Mouse (Mus musculus): ENCODE results near the gene Cdc6. TPM values are rescaled to one million over a fixed set of nuclear protein-coding genes. Genes with fewer than 3 reads are reported as not detected.

Cdc6 gene
- polyA plus RNA-seq, 1 experiment from 2014 or later: 5.6 TPM

DNA sequence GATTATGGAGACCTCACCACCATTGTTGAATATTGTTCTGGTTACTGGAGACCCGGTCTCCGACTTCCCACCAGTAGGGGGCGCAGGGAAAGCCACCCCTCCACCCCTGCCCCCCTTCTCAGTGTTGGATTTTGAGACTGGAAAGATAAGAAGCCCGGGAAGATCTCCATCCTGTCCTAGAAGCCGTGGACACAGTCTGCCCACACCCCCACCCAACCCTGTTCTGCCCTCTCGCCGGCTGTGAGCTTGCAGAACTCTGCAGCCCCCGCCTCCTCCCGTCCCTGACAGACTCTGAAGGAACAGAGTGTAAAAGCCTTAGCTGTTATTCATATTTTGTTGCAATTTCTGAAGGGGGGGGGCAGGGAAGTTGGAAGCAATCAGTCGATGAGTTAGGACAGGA lies 46.8 kb downstream of the Cdc6 start:
- H3K4me3 ChIP-seq (replicated peaks; ENCODE audit: low read depth, low read length): no peak overlapping the region
- peak overlapping the region; percentile 50; the same call in 1 of the 2 replicates for H3K27ac ChIP-seq (replicated peaks; ENCODE audit: low read depth, low read length)
- 5% methylated on average over 10 of the region's 10 CpGs for WGBS
- H3K9me3 ChIP-seq (ENCODE audit: control insufficient read depth, low read length): no peaks in the 10 kb centered on the region
- H3K4me1 ChIP-seq (ENCODE audit: control insufficient read depth, insufficient read depth, low read length): peaks cover 32% of the 10 kb centered on the region
- no peaks in the 10 kb centered on the region for H3K36me3 ChIP-seq (ENCODE audit: control insufficient read depth, insufficient read depth, low read length)
- ATAC-seq (ENCODE audit: low FRiP score, low TSS enrichment) (peak; percentile 34; the same call in 1 of the 2 replicates), DNase-seq (peak; percentile 84)
- no peak overlapping the region for H3K4me2 ChIP-seq (ENCODE audit: low read length)
- no peaks in the 10 kb centered on the region for H3K27me3 ChIP-seq (ENCODE audit: control insufficient read depth, insufficient read depth, low read length)
- no peak overlapping the region for H3K9ac ChIP-seq (replicated peaks; ENCODE audit: low read length)

DNA sequence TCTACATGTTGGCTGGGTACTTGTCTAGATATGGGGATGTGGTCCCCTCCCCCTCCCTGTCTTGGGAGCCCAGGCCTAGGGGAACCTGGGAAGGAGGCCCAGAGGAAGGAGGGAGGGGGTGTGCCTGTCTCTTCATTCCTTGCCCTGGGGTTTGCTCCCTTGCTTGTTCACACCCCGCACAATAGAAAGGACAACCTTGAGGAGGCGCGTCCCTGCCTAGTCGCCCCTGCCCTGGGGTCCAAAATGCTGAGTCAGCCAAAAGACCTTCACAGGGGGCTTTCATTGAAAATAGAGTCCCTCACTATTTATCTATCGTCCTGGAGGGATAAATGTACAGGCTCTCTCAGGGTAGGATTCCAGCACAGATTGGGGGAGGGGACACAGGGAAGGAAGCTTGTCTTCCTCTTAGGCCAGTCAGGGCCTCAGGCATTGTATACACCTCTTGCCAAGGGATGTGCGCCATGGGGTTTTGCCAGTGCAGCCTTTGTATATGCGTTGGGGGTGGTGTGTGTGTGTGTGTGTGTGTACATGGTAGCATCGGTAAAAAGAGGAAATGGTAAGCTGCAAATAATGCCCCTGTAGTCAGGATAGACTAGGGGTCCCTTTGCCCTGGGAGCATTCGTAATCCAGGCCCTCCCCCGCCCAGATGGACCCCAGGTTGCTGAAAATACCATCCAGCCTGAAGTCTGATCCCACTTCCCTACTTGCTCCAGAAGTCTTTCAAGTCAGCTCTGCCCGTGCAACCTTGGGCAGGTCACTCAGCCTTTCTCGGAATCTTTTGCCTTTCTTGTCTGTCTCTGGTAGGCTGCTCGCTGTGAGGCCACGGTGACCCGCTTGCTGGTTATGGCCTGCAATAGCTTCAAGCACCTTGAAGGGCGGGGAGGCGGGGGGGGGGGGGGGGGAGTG lies 47.5 kb downstream of the Cdc6 start:
- Histone ChIP-seq H3K4me3 (replicated peaks; ENCODE audit: low read depth, low read length) (no peak overlapping the region), H3K27ac (replicated peaks; ENCODE audit: low read depth, low read length) (peak overlapping the region; percentile 53), H3K9me3 (ENCODE audit: control insufficient read depth, low read length) (no peaks in the 10 kb centered on the region), H3K4me1 (ENCODE audit: control insufficient read depth, insufficient read depth, low read length) (peaks cover 38% of the 10 kb centered on the region), H3K36me3 (ENCODE audit: control insufficient read depth, insufficient read depth, low read length) (no peaks in the 10 kb centered on the region), H3K4me2 (ENCODE audit: low read length) (no peak overlapping the region), H3K27me3 (ENCODE audit: control insufficient read depth, insufficient read depth, low read length) (no peaks in the 10 kb centered on the region), H3K9ac (replicated peaks; ENCODE audit: low read length) (no peak overlapping the region; the same call in 1 of the 2 replicates)
- peak; percentile 56 for DNase-seq
- 18% methylated on average over 17 of the region's 17 CpGs for WGBS
- ATAC-seq (ENCODE audit: low FRiP score, low TSS enrichment): no peak; the same call in 1 of the 2 replicates

DNA sequence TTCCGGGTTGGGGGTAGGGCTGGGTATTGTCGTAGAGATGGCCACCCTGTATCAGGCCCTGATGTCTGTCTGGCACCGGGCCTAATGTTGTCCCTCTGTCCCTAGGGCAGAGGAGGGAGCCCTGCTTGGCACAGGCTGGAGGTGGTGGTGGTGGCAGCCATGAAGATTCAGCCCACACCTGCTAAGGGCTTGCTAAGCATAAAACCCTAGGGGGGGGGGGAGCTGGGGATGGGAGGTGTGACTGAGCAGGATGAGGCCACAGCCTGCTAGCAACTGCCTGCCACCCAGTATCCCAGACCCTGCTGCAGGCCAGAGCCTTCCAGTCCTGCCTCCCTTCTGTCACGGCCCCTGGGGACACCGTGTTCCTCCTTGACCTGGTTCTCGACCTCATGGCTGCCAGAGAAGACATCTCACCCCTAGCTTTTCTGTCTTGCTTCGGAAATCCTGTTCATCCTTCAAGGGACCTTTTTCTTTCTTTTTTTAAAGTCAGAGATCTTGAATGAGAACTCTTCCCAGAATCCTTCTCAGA lies 48.2 kb downstream of the Cdc6 start:
- 38% methylated on average over 7 of the region's 7 CpGs for WGBS
- no peak for DNase-seq
- peak overlapping the region; percentile 53; the same call in 1 of the 2 replicates for H3K27ac ChIP-seq (replicated peaks; ENCODE audit: low read depth, low read length)
- H3K9ac ChIP-seq (replicated peaks; ENCODE audit: low read length): no peak overlapping the region
- no peaks in the 10 kb centered on the region for H3K36me3 ChIP-seq (ENCODE audit: control insufficient read depth, insufficient read depth, low read length)
- H3K9me3 ChIP-seq (ENCODE audit: control insufficient read depth, low read length): no peaks in the 10 kb centered on the region
- peaks cover under 1% of the 10 kb centered on the region; the same call in 1 of the 2 replicates for H3K27me3 ChIP-seq (ENCODE audit: control insufficient read depth, insufficient read depth, low read length)
- H3K4me1 ChIP-seq (ENCODE audit: control insufficient read depth, insufficient read depth, low read length): peaks cover 40% of the 10 kb centered on the region
- no peak for ATAC-seq (ENCODE audit: low FRiP score, low TSS enrichment)
- H3K4me3 ChIP-seq (replicated peaks; ENCODE audit: low read depth, low read length): no peak overlapping the region
- no peak overlapping the region for H3K4me2 ChIP-seq (ENCODE audit: low read length)

DNA sequence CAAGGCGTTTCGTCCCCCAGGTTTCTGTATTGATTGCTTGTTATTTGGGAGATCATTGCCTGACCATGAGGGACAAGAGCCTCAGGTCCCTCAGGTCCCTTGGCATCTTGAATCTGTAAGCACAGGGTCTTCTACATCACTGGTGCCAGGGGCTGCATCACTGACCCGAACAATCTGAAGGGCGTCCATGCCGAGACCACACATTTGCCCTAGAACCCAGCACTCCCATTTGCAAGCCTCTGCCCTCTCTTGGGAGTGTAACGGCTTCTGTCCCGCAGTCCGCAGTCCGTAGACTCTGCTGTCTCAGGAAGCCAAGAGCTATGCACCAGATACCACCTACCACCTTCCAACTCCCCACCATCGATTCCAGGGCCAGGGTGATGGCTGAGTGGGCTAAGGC lies 48.7 kb downstream of the Cdc6 start:
- WGBS: 82% methylated on average over 10 of the region's 10 CpGs
- Histone ChIP-seq H3K9me3 (ENCODE audit: control insufficient read depth, low read length) (no peaks in the 10 kb centered on the region), H3K9ac (replicated peaks; ENCODE audit: low read length) (no peak overlapping the region), H3K36me3 (ENCODE audit: control insufficient read depth, insufficient read depth, low read length) (no peaks in the 10 kb centered on the region), H3K27me3 (ENCODE audit: control insufficient read depth, insufficient read depth, low read length) (peaks cover 6% of the 10 kb centered on the region; the same call in 1 of the 2 replicates), H3K4me2 (ENCODE audit: low read length) (no peak overlapping the region), H3K4me1 (ENCODE audit: control insufficient read depth, insufficient read depth, low read length) (peaks cover 42% of the 10 kb centered on the region), H3K4me3 (replicated peaks; ENCODE audit: low read depth, low read length) (no peak overlapping the region), H3K27ac (replicated peaks; ENCODE audit: low read depth, low read length) (no peak overlapping the region)
- DNase-seq: no peak
- no peak for ATAC-seq (ENCODE audit: low FRiP score, low TSS enrichment)

DNA sequence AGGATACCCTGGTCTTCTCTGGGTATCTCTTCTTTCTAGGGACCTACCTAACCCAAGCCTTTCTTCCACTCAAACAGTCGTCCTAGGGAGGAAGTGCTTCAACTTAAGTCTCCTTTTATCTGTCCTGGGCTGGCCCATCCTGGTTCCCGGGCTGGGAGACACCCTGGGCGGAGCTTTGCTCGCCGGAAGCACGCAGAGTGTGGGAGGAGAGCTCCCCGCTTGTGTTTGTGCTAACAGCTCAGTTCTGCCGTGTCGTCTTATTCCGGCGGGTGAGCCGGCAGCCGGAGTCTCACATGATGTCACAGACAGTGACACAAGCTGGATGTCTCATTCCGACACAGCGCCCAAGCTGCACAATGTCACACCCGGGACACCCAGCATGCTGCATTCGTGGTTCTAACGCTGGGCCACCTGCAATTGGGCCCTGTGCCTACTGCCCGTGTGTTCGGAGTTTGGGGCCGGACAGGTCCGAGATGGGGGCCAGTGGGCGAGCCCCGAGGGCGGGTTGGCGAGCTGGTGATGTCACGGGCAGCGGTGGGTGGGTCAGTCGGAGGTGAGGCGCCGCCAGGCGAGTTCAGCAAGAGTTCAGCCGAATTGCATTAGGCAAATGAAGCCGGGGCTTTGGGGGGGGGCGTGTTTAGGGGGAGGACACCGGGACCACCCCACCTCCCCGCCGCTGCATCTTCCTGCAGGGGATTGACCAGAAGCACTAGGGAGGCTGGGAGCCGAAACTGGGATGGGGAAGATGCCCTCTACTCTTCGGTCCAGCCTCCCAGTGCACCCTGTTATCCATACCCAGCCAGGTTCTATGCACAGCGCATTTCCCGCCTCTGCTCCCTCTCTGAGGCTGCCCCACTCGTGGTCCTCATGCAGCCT lies 52.1 kb downstream of the Cdc6 start:
- no peaks in the 10 kb centered on the region for H3K9me3 ChIP-seq (ENCODE audit: control insufficient read depth, low read length)
- ATAC-seq (ENCODE audit: low FRiP score, low TSS enrichment) (0 out of 2 replicates have a peak, but pooled peaks have one; percentile 9), DNase-seq (peak; percentile 78)
- no peaks in the 10 kb centered on the region for H3K36me3 ChIP-seq (ENCODE audit: control insufficient read depth, insufficient read depth, low read length)
- peak overlapping the region; percentile 61; the same call in 1 of the 2 replicates for H3K27ac ChIP-seq (replicated peaks; ENCODE audit: low read depth, low read length)
- H3K4me2 ChIP-seq (ENCODE audit: low read length): peak overlapping the region; percentile 86
- H3K4me3 ChIP-seq (replicated peaks; ENCODE audit: low read depth, low read length): peak overlapping the region; percentile 57
- under 1% methylated on average over 43 of the region's 43 CpGs for WGBS
- H3K9ac ChIP-seq (replicated peaks; ENCODE audit: low read length): peak overlapping the region; percentile 66
- peaks cover 62% of the 10 kb centered on the region for H3K4me1 ChIP-seq (ENCODE audit: control insufficient read depth, insufficient read depth, low read length)
- peaks cover 18% of the 10 kb centered on the region for H3K27me3 ChIP-seq (ENCODE audit: control insufficient read depth, insufficient read depth, low read length)

DNA sequence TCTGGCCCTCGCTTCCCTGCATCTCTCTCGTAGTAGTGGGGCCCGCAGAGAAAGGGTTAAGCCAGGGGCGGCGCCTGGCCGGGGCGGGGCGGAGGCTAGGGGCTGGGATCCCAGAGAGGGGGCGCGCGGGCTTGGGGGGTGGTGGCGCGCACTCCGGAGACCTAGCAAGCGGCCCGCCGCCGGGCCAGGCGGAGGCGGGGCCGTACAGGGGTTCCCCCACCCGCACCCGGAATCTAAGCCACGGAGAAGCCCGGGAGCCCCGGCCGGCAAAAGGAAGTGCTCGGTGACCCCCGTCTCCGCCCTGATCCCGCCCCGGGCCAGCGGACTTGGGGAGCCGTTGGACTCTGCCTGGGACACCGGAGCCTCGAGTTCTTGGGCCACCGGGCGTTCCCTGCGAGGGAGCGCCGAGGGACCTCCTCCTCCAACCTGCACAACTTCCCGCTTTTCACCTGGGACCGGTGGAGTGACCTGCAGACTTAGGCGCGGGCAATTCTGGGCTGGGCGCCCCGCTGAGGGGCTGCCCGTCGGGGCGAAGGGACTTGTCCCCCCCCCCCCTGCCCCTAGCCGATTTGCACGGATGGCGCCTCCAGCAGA lies 52.8 kb downstream of the Cdc6 start:
- DNase-seq (peak; percentile 77), ATAC-seq (ENCODE audit: low FRiP score, low TSS enrichment) (peak; percentile 15; the same call in 1 of the 2 replicates)
- peak overlapping the region; percentile 66 for H3K9ac ChIP-seq (replicated peaks; ENCODE audit: low read length)
- H3K27me3 ChIP-seq (ENCODE audit: control insufficient read depth, insufficient read depth, low read length): peaks cover 18% of the 10 kb centered on the region
- H3K4me3 ChIP-seq (replicated peaks; ENCODE audit: low read depth, low read length): peak overlapping the region; percentile 57
- H3K36me3 ChIP-seq (ENCODE audit: control insufficient read depth, insufficient read depth, low read length): no peaks in the 10 kb centered on the region
- H3K4me2 ChIP-seq (ENCODE audit: low read length): peak overlapping the region; percentile 86
- peaks cover 63% of the 10 kb centered on the region for H3K4me1 ChIP-seq (ENCODE audit: control insufficient read depth, insufficient read depth, low read length)
- H3K27ac ChIP-seq (replicated peaks; ENCODE audit: low read depth, low read length): 0 out of 2 replicates have a peak overlapping the region, but pooled peaks have one; percentile 8
- H3K9me3 ChIP-seq (ENCODE audit: control insufficient read depth, low read length): no peaks in the 10 kb centered on the region
- WGBS: under 1% methylated on average over 52 of the region's 53 CpGs

DNA sequence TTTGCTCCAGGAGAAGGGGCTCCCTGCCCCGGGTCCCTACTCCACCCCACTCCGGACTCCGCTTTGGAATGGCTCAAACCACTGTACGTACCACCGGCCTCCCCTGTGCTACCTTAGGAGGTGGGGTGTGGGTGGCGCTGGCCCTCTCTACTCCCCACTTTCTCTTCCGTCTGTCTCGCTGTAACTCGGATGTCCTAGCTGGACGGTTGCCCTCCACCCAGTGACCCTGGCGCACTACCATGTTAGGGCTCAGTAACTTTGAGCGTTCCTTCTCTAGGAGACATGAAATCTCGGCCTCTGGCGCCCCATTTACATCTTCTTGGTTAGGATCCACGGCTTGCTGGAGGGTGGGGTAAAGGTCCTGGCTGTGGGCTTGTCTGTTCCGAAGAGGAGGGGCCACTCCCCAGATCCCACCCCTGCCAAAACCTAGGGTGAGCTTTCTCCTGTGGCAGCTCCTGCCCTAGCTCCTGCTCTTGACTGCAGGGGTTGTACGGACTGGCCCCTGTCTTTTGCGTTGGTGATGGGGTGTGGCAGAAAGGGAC lies 53.5 kb downstream of the Cdc6 start:
- peak overlapping the region; percentile 66; the same call in 1 of the 2 replicates for H3K9ac ChIP-seq (replicated peaks; ENCODE audit: low read length)
- no peak for DNase-seq

More for the DNA sequence above, 53.5 kb downstream of the Cdc6 start:
- H3K27me3 ChIP-seq (ENCODE audit: control insufficient read depth, insufficient read depth, low read length): peaks cover 18% of the 10 kb centered on the region
- no peaks in the 10 kb centered on the region for H3K9me3 ChIP-seq (ENCODE audit: control insufficient read depth, low read length)
- H3K4me1 ChIP-seq (ENCODE audit: control insufficient read depth, insufficient read depth, low read length): peaks cover 66% of the 10 kb centered on the region
- peak overlapping the region; percentile 86 for H3K4me2 ChIP-seq (ENCODE audit: low read length)
- 5% methylated on average over 18 of the region's 18 CpGs for WGBS
- H3K4me3 ChIP-seq (replicated peaks; ENCODE audit: low read depth, low read length): peak overlapping the region; percentile 57
- H3K36me3 ChIP-seq (ENCODE audit: control insufficient read depth, insufficient read depth, low read length): no peaks in the 10 kb centered on the region
- H3K27ac ChIP-seq (replicated peaks; ENCODE audit: low read depth, low read length): no peak overlapping the region
- ATAC-seq (ENCODE audit: low FRiP score, low TSS enrichment): no peak
